Mouse (Mus musculus) embryonic fibroblast, embryonic 13.5 days (primary cell): ENCODE results near the gene Plxna2.

Source experiments
- CTCF ChIP-seq: IDR thresholded peaks from 2 replicates; pipeline ENCODE4 v1.5.1; 2011; ENCODE audit warnings: mild to moderate bottlenecking, control low read depth, low read length, moderate library complexity, borderline replicate concordance; ENCODE audit not compliant: insufficient read depth
- POLR2A ChIP-seq: IDR thresholded peaks from 2 replicates; pipeline ENCODE4 v1.6.1; 2011; ENCODE audit warnings: low read depth, mild to moderate bottlenecking, control low read depth, low read length, moderate library complexity

DNA sequence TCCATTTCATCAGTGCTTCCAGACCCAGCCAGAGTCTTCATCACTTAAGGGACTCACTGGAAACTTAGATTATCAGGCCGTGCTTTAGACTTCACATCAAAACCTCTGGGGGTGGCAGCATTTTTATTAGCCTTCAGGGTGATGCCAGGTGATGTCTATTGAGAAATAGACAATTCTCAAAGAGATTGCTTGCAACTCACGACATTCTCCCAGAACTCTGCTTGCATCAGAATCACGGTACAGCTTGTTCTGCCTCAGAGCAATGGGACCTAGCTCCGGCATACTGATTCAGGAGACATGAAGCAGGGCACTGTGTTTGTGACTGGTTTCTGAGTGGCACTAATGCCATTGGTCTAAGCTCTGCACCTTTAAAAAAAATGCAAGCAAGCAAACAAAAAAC lies 218.7 kb downstream of the Plxna2 start:
- no peak for TF ChIP-seq POLR2A
- TF ChIP-seq CTCF, result no peak
